Mouse (Mus musculus) kidney, postnatal 25 days (tissue): ENCODE measurements around the gene Vmn1r48.
"Not testable (repeated sequence)": the region's sequence is repeated elsewhere in the genome, so short reads cannot be mapped to it uniquely, and the experiment has no call there.

Experiments
- DNase-seq, 2 experiments: peaks; one replicate each; pipeline ENCODE4 v3.0.0; 2021; ENCODE audit warnings: mixed read lengths in 2 of 2

Vmn1r48 gene

DNA sequence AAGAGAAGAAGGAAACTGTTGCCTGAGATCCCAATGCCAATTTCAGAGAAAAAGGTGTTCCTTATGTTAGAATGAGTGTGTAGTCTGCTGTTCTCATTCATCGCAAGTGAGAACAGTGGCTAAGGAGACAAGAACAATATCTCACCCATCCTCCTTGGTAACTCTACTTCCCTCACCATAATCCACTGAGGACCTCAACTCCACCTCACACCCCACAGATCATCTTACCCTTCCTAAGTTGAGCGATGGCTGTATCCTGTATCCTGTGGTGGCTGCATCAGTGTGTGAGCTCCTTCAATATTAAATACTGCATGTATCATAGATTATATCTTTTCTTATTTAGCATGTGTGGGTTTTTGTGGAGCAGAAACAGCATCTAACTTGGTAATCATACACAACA, at the start of gene Vmn1r48:
Gene Vmn1r48, minus strand, starts transcription at position 101 of the 400 bp plus-strand sequence.
- not testable (repeated sequence) for DNase-seq

DNA sequence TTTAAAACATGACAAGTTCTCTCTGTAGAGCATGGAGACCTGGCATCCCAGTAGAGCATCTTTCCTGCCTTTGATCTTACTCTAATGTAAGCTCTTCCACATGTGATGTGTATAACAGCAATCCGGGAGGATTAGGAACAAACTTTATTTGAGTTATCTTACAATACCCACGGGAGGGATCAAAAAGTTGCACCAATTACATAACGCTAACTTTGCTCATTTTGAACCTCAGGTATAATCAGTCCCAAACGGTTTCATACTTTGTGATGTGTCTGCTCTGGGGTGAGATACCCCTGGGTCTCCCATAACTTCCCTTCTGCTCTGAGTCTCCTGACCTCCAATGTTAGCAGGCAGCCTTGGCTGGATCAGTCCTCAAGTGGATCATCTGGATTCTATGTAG, 41.8 kb upstream of the Vmn1r48 start, which contains the start of gene Vmn1r49:
Gene Vmn1r49, minus strand, starts transcription at position 101 of the 400 bp plus-strand sequence.
- DNase-seq, result no peak

GRCm38 (mm10) chr6:90015847-90016246, 20.8 kb downstream of the Vmn1r48 start, which contains the start of gene Vmn1r47:
Gene Vmn1r47, plus strand, starts transcription at chr6:90016147.
- not testable (repeated sequence) for DNase-seq

- no peak for DNase-seq
Measured at GRCm38 (mm10) chr6:89985989-89986388, 50.7 kb downstream of the Vmn1r48 start.
